Mouse (Mus musculus) central nervous system, embryonic 11.5 days (tissue): ENCODE results near the gene Ankef1. TPM values are rescaled to one million over a fixed set of nuclear protein-coding genes. Genes with fewer than 3 reads are reported as not detected.

Experiments
- polyA plus RNA-seq: library from polyadenylated mRNA; depleted of rRNA; stranded (reverse); fragments of >200 nt; gene quantifications from 2 replicates; pipeline ENCODE4 v1.2.3, GENCODE M21; 2012; rRNA removed

The Ankef1 gene
- polyA plus RNA-seq = 0.26 and 0.34 TPM in 2 replicates

DNA sequence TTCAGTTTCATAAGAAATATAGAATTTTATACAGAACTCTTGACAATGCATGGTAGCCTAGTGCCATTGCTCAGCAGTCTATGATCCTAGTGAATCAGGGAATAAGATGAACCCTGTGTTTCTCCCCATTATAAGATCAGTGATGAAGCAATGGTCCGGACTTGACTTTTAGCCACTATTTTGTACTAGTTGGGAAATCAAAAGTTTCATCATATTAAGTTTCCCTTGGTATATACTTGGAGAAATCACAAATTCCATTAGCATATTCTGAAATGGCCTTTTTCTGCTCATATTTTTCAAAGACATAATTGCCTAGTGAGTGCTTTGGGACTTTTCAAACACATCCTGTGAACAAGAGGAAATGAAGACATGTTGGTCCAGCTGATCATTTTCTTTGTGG is at the start of gene Ankef1:
TSS of gene Ankef1 (plus strand) at position 260 of the 400 bp plus-strand sequence.

Other genes with a start within 250 kb of the Ankef1 start
- 4.7 and 5.8 TPM in 2 replicates for gene Pak7, start 113.9 kb upstream of the Ankef1 start, polyA plus RNA-seq
- 30.6 and 33.9 TPM in 2 replicates for gene Snap25, start 211.5 kb downstream of the Ankef1 start, polyA plus RNA-seq